In the genomic region with DNA sequence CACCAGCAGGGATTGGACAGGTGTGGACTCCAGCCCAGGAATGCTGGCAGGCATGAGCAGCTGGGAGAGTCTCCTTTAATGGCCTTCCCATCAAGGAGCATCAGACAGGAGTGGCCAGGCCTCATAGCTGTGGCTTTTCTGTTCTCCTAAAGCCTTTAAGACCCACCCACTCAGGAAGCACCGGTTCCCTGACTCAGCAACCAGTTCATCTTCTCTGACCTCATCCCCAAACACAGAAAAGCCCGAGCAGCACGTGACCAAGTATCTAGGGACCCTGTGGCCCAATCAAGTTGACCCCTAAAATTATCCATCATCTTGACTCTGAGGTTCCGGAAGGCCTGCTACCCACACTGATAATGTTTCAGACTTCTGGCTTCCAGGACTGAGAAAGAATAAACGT, we compare ENCODE assay signal across 27 mouse cellular contexts. TPM values are rescaled to one million over a fixed set of nuclear protein-coding genes. Genes with fewer than 3 reads are reported as not detected.
DNase-seq lines count a peak whose midpoint lies in the region; ATAC-seq and TF ChIP-seq lines count a peak whose summit lies in the region.
"Had no signal": no experiment of that assay in that cellular context is flagged by ENCODE, and none has a peak within 500 bp of the region (broad histone marks: within the 10 kb centered on the region; RNA-seq: fewer than 3 reads in every experiment).

No protein-coding gene starts in this region.

- TF ChIP-seq POLR2A in kidney, adult 2 months (IDR thresholded peaks at IDR 0.05; ENCODE audit: low read depth, low read length): no peak

- no peak overlapping the region for H3K4me3 ChIP-seq in liver, embryonic 16.5 days (ENCODE audit: low read depth, low read length)
- no peak overlapping the region for H3K4me3 ChIP-seq in C2C12 (ENCODE audit: insufficient read depth, poor library complexity, severe bottlenecking)
- H3K4me3 ChIP-seq in kidney, adult 2 months (ENCODE audit: insufficient read depth, low read depth, low read length): no peak overlapping the region
- H3K4me3 ChIP-seq: forebrain, embryonic 10.5 days; forebrain, embryonic 13.5 days; heart, embryonic 12.5 days; heart, embryonic 15.5 days; hindbrain, embryonic 10.5 days; hindbrain, embryonic 13.5 days; intestine, embryonic 15.5 days had no signal

- 26% methylated on average over 5 of the region's 5 CpGs for WGBS in liver, embryonic 16.5 days (ENCODE audit: insufficient replicate concordance)
- whole genome bisulfite sequencing in kidney, adult 2 months: 45% methylated on average over 5 of the region's 5 CpGs

- H3K36me3 ChIP-seq in liver, embryonic 16.5 days (ENCODE audit: control insufficient read depth, insufficient read depth): no peaks in the 10 kb centered on the region
- H3K36me3 ChIP-seq in C2C12 (ENCODE audit: control insufficient read depth, insufficient read depth): no peaks in the 10 kb centered on the region
- no peaks in the 10 kb centered on the region for H3K36me3 ChIP-seq in kidney, adult 2 months (ENCODE audit: control insufficient read depth, insufficient read depth, low read length)
- H3K36me3 ChIP-seq: forebrain, embryonic 10.5 days; heart, embryonic 12.5 days; heart, embryonic 15.5 days; hindbrain, embryonic 10.5 days; hindbrain, embryonic 13.5 days; intestine, embryonic 15.5 days had no signal

- H3K4me2 ChIP-seq in liver, embryonic 16.5 days (ENCODE audit: low read depth, low read length): no peak overlapping the region
- H3K4me2 ChIP-seq: forebrain, embryonic 13.5 days; heart, embryonic 12.5 days; heart, embryonic 15.5 days; hindbrain, embryonic 13.5 days; intestine, embryonic 15.5 days had no signal

- no peak for DNase-seq in liver
- DNase-seq in ZHBTc4 (ENCODE audit: low read depth, low spot score): peak; percentile 49
- no peak for DNase-seq in kidney, adult 2 months
- DNase-seq in kidney, adult 8-10 months: no peak
- DNase-seq: adrenal gland, adult 2 months; adrenal gland, postnatal 14 days; B cell, adult 2 months; cerebellum, adult 11-12 months; cerebellum, adult 8-10 months; cerebellum, postnatal 10 days; cerebellum, postnatal 36 days; gastrocnemius, postnatal 10 days; gastrocnemius, postnatal 36 days; heart, postnatal 10 days; heart, postnatal 36 days had no signal

- no peaks in the 10 kb centered on the region for H3K79me3 ChIP-seq in C2C12 (ENCODE audit: low read depth)

- H3ac ChIP-seq in C2C12 (ENCODE audit: control insufficient read depth, insufficient read length, low read depth): no peak overlapping the region

- no peaks in the 10 kb centered on the region for H3K4me1 ChIP-seq in liver, embryonic 16.5 days (ENCODE audit: control insufficient read depth, low read depth, low read length)
- H3K4me1 ChIP-seq in kidney, adult 2 months (ENCODE audit: control insufficient read depth, insufficient read depth, low read length): no peaks in the 10 kb centered on the region
- H3K4me1 ChIP-seq: intestine, embryonic 15.5 days had no signal

- peak; percentile 11; the same call in 1 of the 2 replicates for ATAC-seq in liver, embryonic 16.5 days (ENCODE audit: low read depth)
- ATAC-seq: CD4-positive, CD25-positive, alpha-beta regulatory T cell, adult 4 months; forebrain, embryonic 13.5 days; forebrain, embryonic 16.5 days; hindbrain, embryonic 16.5 days; intestine, embryonic 15.5 days had no signal

- no peak overlapping the region for H3K27ac ChIP-seq in liver, embryonic 16.5 days (ENCODE audit: low read length)
- H3K27ac ChIP-seq in kidney, adult 2 months (ENCODE audit: insufficient read depth, low read depth, low read length): no peak overlapping the region
- H3K27ac ChIP-seq: forebrain, embryonic 10.5 days; forebrain, embryonic 13.5 days; heart, embryonic 15.5 days; hindbrain, embryonic 10.5 days; hindbrain, embryonic 13.5 days; intestine, embryonic 15.5 days had no signal

- H3K79me2 ChIP-seq in C2C12 (ENCODE audit: control insufficient read depth, insufficient read depth): no peaks in the 10 kb centered on the region

- no peak for TF ChIP-seq CTCF in C2C12 (IDR thresholded peaks at IDR 0.05; ENCODE audit: control insufficient read depth, insufficient read depth, insufficient read length)
- TF ChIP-seq CTCF in kidney, adult 2 months (conservative IDR thresholded peaks at IDR 0.05; ENCODE audit: insufficient read depth, insufficient read length, low read depth, low read length): no peak

- no peaks in the 10 kb centered on the region for H3K9me3 ChIP-seq in liver, embryonic 16.5 days (replicated peaks; ENCODE audit: control insufficient read depth, low read length)
- H3K9me3 ChIP-seq: forebrain, embryonic 13.5 days; hindbrain, embryonic 13.5 days; intestine, embryonic 15.5 days had no signal

- no peak overlapping the region for H3K9ac ChIP-seq in liver, embryonic 16.5 days (ENCODE audit: low read depth, low read length)
- H3K9ac ChIP-seq: forebrain, embryonic 13.5 days; heart, embryonic 12.5 days; heart, embryonic 15.5 days; hindbrain, embryonic 13.5 days; intestine, embryonic 15.5 days had no signal

- H3K27me3 ChIP-seq in liver, embryonic 16.5 days (ENCODE audit: control insufficient read depth, insufficient read depth, low read depth, low read length): no peaks in the 10 kb centered on the region; the same call in 1 of the 2 replicates
- peaks cover 17% of the 10 kb centered on the region for H3K27me3 ChIP-seq in C2C12 (ENCODE audit: control insufficient read depth, insufficient read depth, insufficient read length)
- H3K27me3 ChIP-seq in kidney, adult 2 months (replicated peaks; ENCODE audit: control insufficient read depth, insufficient read depth, low read length): no peaks in the 10 kb centered on the region

TF ChIP-seq in C2C12, 6 proteins besides CTCF, POLR2A, EP300 and RAD21:
- no peak for TF ChIP-seq FOSL1 (IDR thresholded peaks at IDR 0.05; ENCODE audit: insufficient read depth, low read length, poor library complexity, severe bottlenecking)
- peak; percentile 74 for TF ChIP-seq USF1 (IDR thresholded peaks at IDR 0.05; ENCODE audit: low read depth)

RNA-seq across cellular contexts. Expression of gene Unc5a, which starts 32.6 kb away (rescaled TPM):
- 0.29 and 0.66 TPM in 2 replicates for polyA plus RNA-seq in liver, embryonic 16.5 days (2015; fragmentation: Nextera tagmentation; extraction: Ambion mirVana)
- 0.01 TPM for polyA plus RNA-seq in C2C12 (2012; fragmentation: generic; extraction: Trizol)
- 3.1 and 3.3 TPM in 2 replicates for polyA plus RNA-seq in kidney, adult 2 months (2012; rRNA removed)
